Mouse (Mus musculus) liver, embryonic 15.5 days (tissue): Measurements from ENCODE around the gene Vsx1. TPM values are rescaled to one million over a fixed set of nuclear protein-coding genes. Genes with fewer than 3 reads are reported as not detected.

Source experiments
- ATAC-seq: fragments of 200-750 bp; cut with Nextera tagmentation; 2 replicates; pipeline ENCODE4 v1.8.0; 2017; ENCODE audit warnings: moderate number of reproducible peaks, mild to moderate bottlenecking, moderate library complexity; ENCODE audit not compliant: insufficient read depth
- H3K27ac ChIP-seq: fragments of 300-500 bp; sonication (generic); replicated peaks from 2 replicates; pipeline ENCODE4 v1.5.1; 2015; ENCODE audit warnings: mild to moderate bottlenecking, inconsistent platforms
- H3K27me3 ChIP-seq: fragments of 300-500 bp; sonication (generic); 2 replicates; pipeline ENCODE4 v1.6.1; 2015; ENCODE audit warnings: mild to moderate bottlenecking, inconsistent platforms
- H3K36me3 ChIP-seq: fragments of 300-500 bp; sonication (generic); replicated peaks from 2 replicates; pipeline ENCODE4 v1.6.1; 2015; ENCODE audit warnings: moderate library complexity, mild to moderate bottlenecking, inconsistent platforms
- H3K4me1 ChIP-seq: fragments of 300-500 bp; sonication (generic); replicated peaks from 2 replicates; pipeline ENCODE4 v1.6.1; 2015; ENCODE audit warnings: inconsistent platforms
- H3K4me2 ChIP-seq: fragments of 300-500 bp; sonication (generic); 2 replicates; pipeline ENCODE4 v1.6.1; 2015; ENCODE audit warnings: moderate library complexity, mild to moderate bottlenecking, inconsistent platforms
- H3K4me3 ChIP-seq: fragments of 300-500 bp; sonication (generic); replicated peaks from 2 replicates; pipeline ENCODE4 v1.5.1; 2015; ENCODE audit warnings: mild to moderate bottlenecking, inconsistent platforms
- H3K9ac ChIP-seq: fragments of 300-500 bp; sonication (generic); 2 replicates; pipeline ENCODE4 v1.6.1; 2015; ENCODE audit warnings: moderate library complexity, mild to moderate bottlenecking, inconsistent platforms
- H3K9me3 ChIP-seq: fragments of 300-500 bp; sonication (generic); replicated peaks from 2 replicates; pipeline ENCODE4 v1.6.1; 2016; ENCODE audit warnings: inconsistent platforms
- WGBS: fragments of 180-500 bp; shearing (Covaris S2); methylation state at CpG from one replicate; pipeline ENCODE4 v1.1.7; 2015; ENCODE audit warnings: mixed read lengths; ENCODE audit not compliant: insufficient replicate concordance; 5-methylcytosine and 5-hydroxymethylcytosine counted together
- polyA plus RNA-seq: library from polyadenylated mRNA; unstranded; fragments of >200 nt; fragmentation: Nextera tagmentation; extraction: Ambion mirVana; gene quantifications from 2 replicates; pipeline ENCODE4 v1.2.1, GENCODE M21; 2015

Vsx1 gene
- polyA plus RNA-seq, 1 experiment from 2014 or later: not detected

- no peaks in the 10 kb centered on the region for H3K9me3 ChIP-seq
- ATAC-seq: no peak
- no peak overlapping the region for H3K4me2 ChIP-seq
- H3K27ac ChIP-seq: no peak overlapping the region
- H3K9ac ChIP-seq: no peak overlapping the region
- H3K4me1 ChIP-seq: 0 out of 2 replicates have a peak, but pooled peaks cover 4% of the 10 kb centered on the region
- H3K4me3 ChIP-seq: no peak overlapping the region
- H3K27me3 ChIP-seq: peaks cover 19% of the 10 kb centered on the region
- H3K36me3 ChIP-seq: no peaks in the 10 kb centered on the region
- WGBS: 32% methylated on average over 4 of the region's 4 CpGs
Measured at GRCm38 (mm10) chr2:150681581-150681980, 7.6 kb downstream of the Vsx1 start.

- Histone ChIP-seq H3K27me3 (no peaks in the 10 kb centered on the region), H3K4me2 (no peak overlapping the region), H3K27ac (no peak overlapping the region), H3K9me3 (no peaks in the 10 kb centered on the region), H3K36me3 (no peaks in the 10 kb centered on the region), H3K9ac (no peak overlapping the region), H3K4me1 (peaks cover 11% of the 10 kb centered on the region), H3K4me3 (no peak overlapping the region)
- 2% methylated on average over 3 of the region's 3 CpGs for WGBS
- ATAC-seq: no peak
Measured at GRCm38 (mm10) chr2:150678392-150678791, 10.8 kb downstream of the Vsx1 start.

GRCm38 (mm10) chr2:150675525-150675924 lies 13.6 kb downstream of the Vsx1 start:
- peaks cover 22% of the 10 kb centered on the region for H3K4me1 ChIP-seq
- H3K4me3 ChIP-seq: no peak overlapping the region
- no peak for ATAC-seq
- WGBS: 10% methylated on average over 1 of the region's 1 CpGs
- H3K9me3 ChIP-seq: no peaks in the 10 kb centered on the region
- H3K4me2 ChIP-seq: no peak overlapping the region
- no peaks in the 10 kb centered on the region for H3K27me3 ChIP-seq
- no peaks in the 10 kb centered on the region for H3K36me3 ChIP-seq
- H3K9ac ChIP-seq: no peak overlapping the region
- H3K27ac ChIP-seq: no peak overlapping the region

- peak; percentile 41; the same call in 1 of the 2 replicates for ATAC-seq
- no peaks in the 10 kb centered on the region for H3K9me3 ChIP-seq
- no peak overlapping the region for H3K9ac ChIP-seq
- 1% methylated on average over 2 of the region's 2 CpGs for WGBS
- H3K4me2 ChIP-seq: no peak overlapping the region
- H3K27me3 ChIP-seq: no peaks in the 10 kb centered on the region
- H3K27ac ChIP-seq: no peak overlapping the region
- H3K4me1 ChIP-seq: peaks cover 27% of the 10 kb centered on the region
- H3K4me3 ChIP-seq: no peak overlapping the region
- no peaks in the 10 kb centered on the region for H3K36me3 ChIP-seq
Measured at GRCm38 (mm10) chr2:150674900-150675299, 14.3 kb downstream of the Vsx1 start.

GRCm38 (mm10) chr2:150673929-150674328 lies 15.2 kb downstream of the Vsx1 start:
- peak overlapping the region; percentile 29 for H3K27ac ChIP-seq
- H3K4me2 ChIP-seq: peak overlapping the region; percentile 16; the same call in 1 of the 2 replicates
- no peak overlapping the region for H3K9ac ChIP-seq
- H3K36me3 ChIP-seq: no peaks in the 10 kb centered on the region
- H3K4me3 ChIP-seq: no peak overlapping the region
- H3K4me1 ChIP-seq: peaks cover 37% of the 10 kb centered on the region
- no peaks in the 10 kb centered on the region for H3K9me3 ChIP-seq
- H3K27me3 ChIP-seq: no peaks in the 10 kb centered on the region
- peak; percentile 40 for ATAC-seq
- 32% methylated on average over 11 of the region's 11 CpGs for WGBS

- Histone ChIP-seq H3K4me2 (no peak overlapping the region), H3K4me3 (no peak overlapping the region), H3K4me1 (peaks cover 52% of the 10 kb centered on the region), H3K27ac (0 out of 2 replicates have a peak overlapping the region, but pooled peaks have one; percentile 11), H3K9me3 (no peaks in the 10 kb centered on the region), H3K9ac (no peak overlapping the region), H3K27me3 (no peaks in the 10 kb centered on the region), H3K36me3 (no peaks in the 10 kb centered on the region)
- 57% methylated on average over 8 of the region's 8 CpGs for WGBS
- no peak for ATAC-seq
Measured at GRCm38 (mm10) chr2:150671609-150672290, 17.4 kb downstream of the Vsx1 start.

GRCm38 (mm10) chr2:150670926-150671325 lies 18.2 kb downstream of the Vsx1 start:
- no peak overlapping the region for H3K27ac ChIP-seq
- H3K27me3 ChIP-seq: no peaks in the 10 kb centered on the region
- H3K9ac ChIP-seq: no peak overlapping the region
- no peak overlapping the region for H3K4me3 ChIP-seq
- no peak for ATAC-seq
- peaks cover 59% of the 10 kb centered on the region for H3K4me1 ChIP-seq
- no peaks in the 10 kb centered on the region for H3K36me3 ChIP-seq
- H3K9me3 ChIP-seq: no peaks in the 10 kb centered on the region
- 74% methylated on average over 1 of the region's 1 CpGs for WGBS
- no peak overlapping the region for H3K4me2 ChIP-seq

- Histone ChIP-seq H3K27me3 (no peaks in the 10 kb centered on the region), H3K4me3 (no peak overlapping the region), H3K27ac (peak overlapping the region; percentile 95; the same call in 1 of the 2 replicates), H3K4me1 (peaks cover 69% of the 10 kb centered on the region), H3K4me2 (no peak overlapping the region), H3K9me3 (no peaks in the 10 kb centered on the region), H3K9ac (no peak overlapping the region), H3K36me3 (no peaks in the 10 kb centered on the region)
- no peak for ATAC-seq
- WGBS: 41% methylated on average over 2 of the region's 2 CpGs
Measured at GRCm38 (mm10) chr2:150669454-150670045, 19.6 kb downstream of the Vsx1 start.

- Histone ChIP-seq H3K4me1 (peaks cover 72% of the 10 kb centered on the region), H3K36me3 (no peaks in the 10 kb centered on the region), H3K4me2 (peak overlapping the region; percentile 96), H3K4me3 (no peak overlapping the region), H3K9ac (no peak overlapping the region), H3K27me3 (no peaks in the 10 kb centered on the region), H3K27ac (peak overlapping the region; percentile 95), H3K9me3 (no peaks in the 10 kb centered on the region)
- no peak for ATAC-seq
- 60% methylated on average over 5 of the region's 5 CpGs for WGBS
Measured at GRCm38 (mm10) chr2:150668956-150669355, 20.2 kb downstream of the Vsx1 start.

- no peaks in the 10 kb centered on the region for H3K27me3 ChIP-seq
- 1% methylated on average over 61 of the region's 61 CpGs for WGBS
- ATAC-seq: peak; percentile 73
Measured at GRCm38 (mm10) chr2:150667820-150668766, 21.1 kb downstream of the Vsx1 start, which contains the start of gene Acss1. TSS of gene Acss1 (minus strand) at chr2:150668500.

More at GRCm38 (mm10) chr2:150667820-150668766, 21.1 kb downstream of the Vsx1 start, which contains the start of gene Acss1:
- no peaks in the 10 kb centered on the region for H3K36me3 ChIP-seq
- H3K9ac ChIP-seq: peak within 1 kb of the TSS; percentile 84
- peak within 1 kb of the TSS; percentile 82 for H3K4me3 ChIP-seq
- H3K4me2 ChIP-seq: peak within 1 kb of the TSS; percentile 96
- no peaks in the 10 kb centered on the region for H3K9me3 ChIP-seq
- peaks cover 81% of the 10 kb centered on the region for H3K4me1 ChIP-seq
- H3K27ac ChIP-seq: peak within 1 kb of the TSS; percentile 95
